Mouse (Mus musculus): ENCODE measurements around the gene Yod1.

GRCm38 (mm10) chr1:130681075-130681474, 36.1 kb upstream of the Yod1 start:
- TF ChIP-seq CTCF (IDR thresholded peaks at IDR 0.05; ENCODE audit: low read depth) (no peak), EP300 (IDR thresholded peaks at IDR 0.05; ENCODE audit: low read depth) (no peak)
